Mouse (Mus musculus) lung, postnatal 0 days (tissue): ENCODE data around the gene Hcn1. TPM values are rescaled to one million over a fixed set of nuclear protein-coding genes. Genes with fewer than 3 reads are reported as not detected.
A peak's percentile ranks its signal among the peaks of the same experiment; 100 is the strongest.

Experiments used
- ATAC-seq: fragments of 200-750 bp; cut with Nextera tagmentation; 2 replicates; pipeline ENCODE4 v1.8.0; 2017; ENCODE audit warnings: moderate library complexity
- DNase-seq: peaks from one replicate; pipeline ENCODE4 v3.0.0-alpha.2; 2016; ENCODE audit warnings: low spot score
- H3K27ac ChIP-seq: fragments of 300-500 bp; sonication (generic); 2 replicates; pipeline ENCODE4 v1.5.1; 2014; ENCODE audit warnings: antibody characterized with exemption, mild to moderate bottlenecking, low read length, mixed read lengths
- H3K27me3 ChIP-seq: fragments of 300-500 bp; sonication (generic); replicated peaks from 2 replicates; pipeline ENCODE4 v1.6.1; 2014; ENCODE audit warnings: low read length, mixed read lengths; ENCODE audit not compliant: insufficient read depth
- H3K36me3 ChIP-seq: fragments of 300-500 bp; sonication (generic); 2 replicates; pipeline ENCODE4 v1.6.1; 2014; ENCODE audit warnings: low read length, mixed read lengths; ENCODE audit not compliant: insufficient read depth
- H3K4me1 ChIP-seq: fragments of 300-500 bp; sonication (generic); 2 replicates; pipeline ENCODE4 v1.6.1; 2014; ENCODE audit warnings: antibody characterized with exemption, low read depth, low read length, mixed read lengths; ENCODE audit not compliant: insufficient read depth
- H3K4me2 ChIP-seq: fragments of 300-500 bp; sonication (generic); replicated peaks from 2 replicates; pipeline ENCODE4 v1.6.1; 2014; ENCODE audit warnings: low read depth, mild to moderate bottlenecking, low read length, moderate library complexity, mixed read lengths
- H3K4me3 ChIP-seq: fragments of 300-500 bp; sonication (generic); 2 replicates; pipeline ENCODE4 v1.5.1; 2014; ENCODE audit warnings: low read depth, low read length
- H3K9ac ChIP-seq: fragments of 300-500 bp; sonication (generic); replicated peaks from 2 replicates; pipeline ENCODE4 v1.6.1; 2014; ENCODE audit warnings: low read depth, mild to moderate bottlenecking
- H3K9me3 ChIP-seq: fragments of 300-500 bp; sonication (generic); 2 replicates; pipeline ENCODE4 v1.6.1; 2016; ENCODE audit warnings: low read length, mixed read lengths
- CTCF ChIP-seq: IDR thresholded peaks from 2 replicates; pipeline ENCODE4 v1.5.1; 2016; ENCODE audit warnings: antibody characterized with exemption, mild to moderate bottlenecking
- EP300 ChIP-seq: IDR thresholded peaks from 2 replicates; pipeline ENCODE4 v1.6.1; 2016; ENCODE audit warnings: antibody characterized with exemption, mild to moderate bottlenecking, control low read depth
- WGBS: fragments of 180-500 bp; shearing (Covaris S2); extraction: QIAGEN DNeasy Blood & Tissue Kit; methylation state at CpG from one replicate; pipeline ENCODE4 v1.1.7; 2014; 5-methylcytosine and 5-hydroxymethylcytosine counted together
- polyA plus RNA-seq: library from polyadenylated mRNA; unstranded; fragments of >200 nt; fragmentation: Nextera tagmentation; extraction: Ambion mirVana; gene quantifications from 2 replicates; pipeline ENCODE4 v1.2.1, GENCODE M21; 2015

Gene Hcn1
- polyA plus RNA-seq, 1 experiment from 2014 or later: 0.07 TPM

GRCm38 (mm10) chr13:117745173-117745572 lies 143.1 kb downstream of the Hcn1 start:
- Histone ChIP-seq H3K9me3 (no peaks in the 10 kb centered on the region), H3K9ac (no peak overlapping the region), H3K4me2 (no peak overlapping the region), H3K27ac (no peak overlapping the region), H3K4me3 (no peak overlapping the region), H3K27me3 (no peaks in the 10 kb centered on the region), H3K36me3 (no peaks in the 10 kb centered on the region), H3K4me1 (no peaks in the 10 kb centered on the region)
- ATAC-seq (no peak), DNase-seq (no peak)
- no peak for TF ChIP-seq EP300
- TF ChIP-seq CTCF: no peak
- 78% methylated on average over 3 of the region's 3 CpGs for WGBS

GRCm38 (mm10) chr13:117765487-117765886 lies 163.4 kb downstream of the Hcn1 start:
- Histone ChIP-seq H3K4me1 (no peaks in the 10 kb centered on the region), H3K9ac (no peak overlapping the region), H3K9me3 (no peaks in the 10 kb centered on the region), H3K4me3 (no peak overlapping the region), H3K27ac (no peak overlapping the region), H3K27me3 (no peaks in the 10 kb centered on the region), H3K4me2 (no peak overlapping the region), H3K36me3 (no peaks in the 10 kb centered on the region)
- ATAC-seq (no peak), DNase-seq (no peak)
- WGBS: 70% methylated on average over 6 of the region's 6 CpGs
- TF ChIP-seq EP300 (no peak), CTCF (no peak)

GRCm38 (mm10) chr13:117785376-117785775 lies 183.3 kb downstream of the Hcn1 start:
- H3K27me3 ChIP-seq: no peaks in the 10 kb centered on the region
- no peaks in the 10 kb centered on the region for H3K9me3 ChIP-seq
- H3K4me3 ChIP-seq: no peak overlapping the region
- TF ChIP-seq EP300 (no peak), CTCF (no peak)
- no peak overlapping the region for H3K9ac ChIP-seq
- no peak overlapping the region for H3K27ac ChIP-seq
- DNase-seq (no peak), ATAC-seq (no peak)
- H3K36me3 ChIP-seq: no peaks in the 10 kb centered on the region
- no peak overlapping the region for H3K4me2 ChIP-seq
- H3K4me1 ChIP-seq: no peaks in the 10 kb centered on the region
- WGBS: 87% methylated on average over 2 of the region's 2 CpGs

GRCm38 (mm10) chr13:117792861-117793260 lies 190.7 kb downstream of the Hcn1 start:
- Histone ChIP-seq H3K9ac (no peak overlapping the region), H3K4me2 (no peak overlapping the region), H3K27ac (no peak overlapping the region), H3K4me3 (no peak overlapping the region), H3K9me3 (no peaks in the 10 kb centered on the region), H3K36me3 (no peaks in the 10 kb centered on the region), H3K4me1 (no peaks in the 10 kb centered on the region), H3K27me3 (no peaks in the 10 kb centered on the region)
- DNase-seq (no peak), ATAC-seq (no peak)
- 36% methylated on average over 1 of the region's 1 CpGs for WGBS
- TF ChIP-seq EP300: no peak
- no peak for TF ChIP-seq CTCF

GRCm38 (mm10) chr13:117801061-117801460 lies 198.9 kb downstream of the Hcn1 start:
- Histone ChIP-seq H3K4me1 (no peaks in the 10 kb centered on the region), H3K27ac (no peak overlapping the region), H3K36me3 (no peaks in the 10 kb centered on the region), H3K9ac (no peak overlapping the region), H3K4me3 (no peak overlapping the region), H3K27me3 (no peaks in the 10 kb centered on the region), H3K9me3 (no peaks in the 10 kb centered on the region), H3K4me2 (no peak overlapping the region)
- DNase-seq (peak; percentile 16), ATAC-seq (no peak)
- TF ChIP-seq CTCF (no peak), EP300 (no peak)

GRCm38 (mm10) chr13:117827628-117828027 lies 225.5 kb downstream of the Hcn1 start:
- no peaks in the 10 kb centered on the region for H3K4me1 ChIP-seq
- 51% methylated on average over 5 of the region's 5 CpGs for WGBS
- H3K9me3 ChIP-seq: no peaks in the 10 kb centered on the region
- H3K27me3 ChIP-seq: no peaks in the 10 kb centered on the region
- TF ChIP-seq CTCF: no peak
- no peak for TF ChIP-seq EP300
- H3K4me3 ChIP-seq: no peak overlapping the region
- DNase-seq (peak; percentile 8), ATAC-seq (no peak)
- H3K27ac ChIP-seq: no peak overlapping the region
- no peak overlapping the region for H3K4me2 ChIP-seq
- no peak overlapping the region for H3K9ac ChIP-seq
- no peaks in the 10 kb centered on the region for H3K36me3 ChIP-seq

GRCm38 (mm10) chr13:117836658-117837057 lies 234.5 kb downstream of the Hcn1 start:
- Histone ChIP-seq H3K9ac (no peak overlapping the region), H3K4me2 (no peak overlapping the region), H3K4me3 (no peak overlapping the region), H3K27ac (no peak overlapping the region), H3K4me1 (no peaks in the 10 kb centered on the region), H3K36me3 (no peaks in the 10 kb centered on the region), H3K27me3 (no peaks in the 10 kb centered on the region), H3K9me3 (no peaks in the 10 kb centered on the region)
- DNase-seq (no peak), ATAC-seq (no peak)
- TF ChIP-seq CTCF (no peak), EP300 (no peak)
- whole genome bisulfite sequencing: 78% methylated on average over 1 of the region's 1 CpGs
